Comparison of ENCODE assay signal across 18 mouse cellular contexts in genomic region chr16:76499686-76500400, GRCm38 (mm10).
DNase-seq lines count a peak whose midpoint lies in the region; ATAC-seq and TF ChIP-seq lines count a peak whose summit lies in the region.
"Had no signal": no experiment of that assay in that cellular context is flagged by ENCODE, and none has a peak within 500 bp of the region (broad histone marks: within the 10 kb centered on the region; RNA-seq: fewer than 3 reads in every experiment).

No protein-coding gene starts in this region.

- no peak for TF ChIP-seq CTCF in liver, postnatal 0 days (IDR thresholded peaks at IDR 0.05; ENCODE audit: low read depth)
- no peak for TF ChIP-seq CTCF in midbrain, postnatal 0 days (IDR thresholded peaks at IDR 0.05)

- H3K9me3 ChIP-seq in liver, postnatal 0 days (ENCODE audit: low read length), result no peaks in the 10 kb centered on the region
- H3K9me3 ChIP-seq in liver, embryonic 12.5 days (replicated peaks), result no peaks in the 10 kb centered on the region
- H3K9me3 ChIP-seq in midbrain, postnatal 0 days (ENCODE audit: low read length), result no peaks in the 10 kb centered on the region
- H3K9me3 ChIP-seq: limb, embryonic 15.5 days; neural tube, embryonic 13.5 days had no signal

- H3K27ac ChIP-seq in liver, postnatal 0 days (ENCODE audit: low read depth), result no peak overlapping the region
- no peak overlapping the region for H3K27ac ChIP-seq in liver, embryonic 12.5 days
- H3K27ac ChIP-seq in midbrain, postnatal 0 days (ENCODE audit: low read depth, low read length), result no peak overlapping the region
- H3K27ac ChIP-seq: limb, embryonic 15.5 days; neural tube, embryonic 13.5 days had no signal

- 67% methylated on average over 8 of the region's 8 CpGs for WGBS in liver, postnatal 0 days (ENCODE audit: insufficient replicate concordance)
- WGBS in liver, embryonic 12.5 days (ENCODE audit: insufficient replicate concordance), result 62% methylated on average over 8 of the region's 8 CpGs
- 62% methylated on average over 8 of the region's 8 CpGs for WGBS in midbrain, postnatal 0 days

- no peak overlapping the region for H3K4me3 ChIP-seq in liver, postnatal 0 days (ENCODE audit: low read depth, low read length)
- no peak overlapping the region for H3K4me3 ChIP-seq in liver, embryonic 12.5 days
- no peak overlapping the region for H3K4me3 ChIP-seq in midbrain, postnatal 0 days (ENCODE audit: low read depth, low read length)
- H3K4me3 ChIP-seq: limb, embryonic 15.5 days; neural tube, embryonic 13.5 days had no signal

- peak; percentile 60 for ATAC-seq in liver, postnatal 0 days
- no peak for ATAC-seq in liver, embryonic 12.5 days
- peak; percentile 65; the same call in 1 of the 2 replicates for ATAC-seq in midbrain, postnatal 0 days (ENCODE audit: low FRiP score)
- ATAC-seq: forebrain, embryonic 16.5 days had no signal

- H3K4me1 ChIP-seq in liver, postnatal 0 days (ENCODE audit: insufficient read depth), result no peaks in the 10 kb centered on the region
- no peaks in the 10 kb centered on the region for H3K4me1 ChIP-seq in liver, embryonic 12.5 days
- no peaks in the 10 kb centered on the region for H3K4me1 ChIP-seq in midbrain, postnatal 0 days (ENCODE audit: insufficient read depth, low read length)
- H3K4me1 ChIP-seq: limb, embryonic 15.5 days; neural tube, embryonic 13.5 days had no signal

- no peak for DNase-seq in liver, postnatal 0 days
- peak; percentile 74 for DNase-seq in CD4-positive, CD25-positive, alpha-beta regulatory T cell, adult 2 months (ENCODE audit: low read depth, low spot score)
- DNase-seq in brain, adult 2 months (ENCODE audit: low read depth, low spot score), result peak; percentile 26
- peak; percentile 61 for DNase-seq in midbrain, postnatal 0 days (ENCODE audit: low spot score)
- DNase-seq in adrenal gland, postnatal 36 days, result no peak
- DNase-seq in kidney, postnatal 14 days, result no peak
- DNase-seq in cerebellum, postnatal 14 days, result no peak
- DNase-seq: cerebellum, adult 11 months; gastrocnemius, postnatal 25 days; heart, postnatal 36 days; kidney, adult 18-20 months; lung, postnatal 10 days; thymus, postnatal 25 days had no signal

- no peaks in the 10 kb centered on the region for H3K36me3 ChIP-seq in liver, postnatal 0 days (replicated peaks; ENCODE audit: insufficient read depth, low read length)
- no peaks in the 10 kb centered on the region for H3K36me3 ChIP-seq in liver, embryonic 12.5 days
- no peaks in the 10 kb centered on the region for H3K36me3 ChIP-seq in midbrain, postnatal 0 days (ENCODE audit: insufficient read depth, low read length)
- H3K36me3 ChIP-seq: limb, embryonic 15.5 days; neural tube, embryonic 13.5 days had no signal

- H3K27me3 ChIP-seq in liver, postnatal 0 days (ENCODE audit: insufficient read depth, low read length), result no peaks in the 10 kb centered on the region
- H3K27me3 ChIP-seq in liver, embryonic 12.5 days (replicated peaks), result no peaks in the 10 kb centered on the region
- H3K27me3 ChIP-seq in midbrain, postnatal 0 days (ENCODE audit: insufficient read depth, low read length), result no peaks in the 10 kb centered on the region
- H3K27me3 ChIP-seq: limb, embryonic 15.5 days; neural tube, embryonic 13.5 days had no signal

- H3K9ac ChIP-seq in liver, postnatal 0 days (replicated peaks), result no peak overlapping the region
- H3K9ac ChIP-seq in liver, embryonic 12.5 days, result no peak overlapping the region
- H3K9ac ChIP-seq in midbrain, postnatal 0 days (replicated peaks; ENCODE audit: low read length, poor library complexity, severe bottlenecking), result no peak overlapping the region
- H3K9ac ChIP-seq: limb, embryonic 15.5 days; neural tube, embryonic 13.5 days had no signal

- no peak overlapping the region for H3K4me2 ChIP-seq in liver, postnatal 0 days (ENCODE audit: low read depth, low read length)
- no peak overlapping the region for H3K4me2 ChIP-seq in liver, embryonic 12.5 days
- no peak overlapping the region for H3K4me2 ChIP-seq in midbrain, postnatal 0 days (ENCODE audit: low read depth, low read length, poor library complexity, severe bottlenecking)
- H3K4me2 ChIP-seq: heart, embryonic 11.5 days; limb, embryonic 15.5 days; neural tube, embryonic 13.5 days had no signal

- TF ChIP-seq EP300 in liver, postnatal 0 days (IDR thresholded peaks at IDR 0.05; ENCODE audit: low read depth), result no peak

Comparison
In these comparisons a context has a peak if more than half of its experiments do, and no peak if none do; other contexts are left out.
1. DNase-seq: peak in CD4-positive, CD25-positive, alpha-beta regulatory T cell, adult 2 months (single experiment), brain, adult 2 months (single experiment) and midbrain, postnatal 0 days (single experiment); none in liver, postnatal 0 days (single experiment), adrenal gland, postnatal 36 days (0 of 2), kidney, postnatal 14 days (single experiment) and cerebellum, postnatal 14 days (0 of 2).